Mouse (Mus musculus): ENCODE results near the gene Necap1. TPM values are rescaled to one million over a fixed set of nuclear protein-coding genes. Genes with fewer than 3 reads are reported as not detected.
A peak's percentile ranks its signal among the peaks of the same experiment; 100 is the strongest.

The Necap1 gene
- polyA plus RNA-seq, 1 experiment from 2014 or later, result 80.7 TPM

DNA sequence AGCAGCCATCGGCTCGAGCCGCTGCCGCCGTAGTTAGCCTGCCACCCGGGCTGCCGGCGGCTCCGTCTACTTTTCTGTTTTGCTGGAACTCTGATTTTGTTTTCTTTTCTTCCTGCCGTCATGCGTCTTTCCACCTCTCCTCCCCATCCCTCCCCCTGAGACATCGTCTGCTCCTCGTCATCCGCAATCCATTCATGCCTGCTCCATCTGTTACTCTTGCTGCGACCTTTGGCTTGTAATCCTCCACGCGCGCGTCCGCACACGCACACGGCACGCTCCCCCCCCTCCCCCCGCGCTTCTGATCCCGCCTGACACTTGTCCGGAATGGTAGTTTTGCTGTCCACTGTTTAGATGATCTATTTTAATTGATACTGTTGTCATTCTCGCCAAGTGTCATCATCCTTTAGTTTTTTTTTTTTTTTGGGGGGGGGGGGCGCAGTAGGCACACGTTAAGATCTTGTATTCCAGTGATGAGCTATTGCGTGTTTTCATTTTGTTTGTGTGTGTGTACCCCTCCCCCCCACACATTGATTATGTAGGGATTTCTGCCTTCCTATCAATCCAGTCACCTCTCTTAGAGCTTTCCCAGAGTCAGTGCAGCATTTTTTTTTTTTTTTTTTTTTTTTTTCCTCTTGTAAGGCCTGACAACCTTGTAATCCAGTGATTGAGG lies 581 bp downstream of the Necap1 start:
- Histone ChIP-seq H3K27me3 (ENCODE audit: control insufficient read depth, insufficient read depth, low read length) (no peaks in the 10 kb centered on the region), H3K9ac (ENCODE audit: low read length) (peak overlapping the region; percentile 82), H3K27ac (ENCODE audit: low read depth, low read length) (peak overlapping the region; percentile 73), H3K36me3 (ENCODE audit: control insufficient read depth, insufficient read depth, low read length) (no peaks in the 10 kb centered on the region; the same call in 1 of the 2 replicates), H3K9me3 (ENCODE audit: control insufficient read depth, low read length) (no peaks in the 10 kb centered on the region), H3K4me2 (ENCODE audit: low read depth) (peak overlapping the region; percentile 55), H3K4me1 (ENCODE audit: control insufficient read depth, insufficient read depth, low read length) (peaks cover 5% of the 10 kb centered on the region; the same call in 1 of the 2 replicates), H3K4me3 (ENCODE audit: low read depth, low read length) (peak overlapping the region; percentile 89)
- 0% methylated on average over 31 of the region's 31 CpGs for WGBS
- ATAC-seq (ENCODE audit: insufficient read depth, low FRiP score, low TSS enrichment) (peak; percentile 66), DNase-seq (ENCODE audit: low spot score) (no peak)

DNA sequence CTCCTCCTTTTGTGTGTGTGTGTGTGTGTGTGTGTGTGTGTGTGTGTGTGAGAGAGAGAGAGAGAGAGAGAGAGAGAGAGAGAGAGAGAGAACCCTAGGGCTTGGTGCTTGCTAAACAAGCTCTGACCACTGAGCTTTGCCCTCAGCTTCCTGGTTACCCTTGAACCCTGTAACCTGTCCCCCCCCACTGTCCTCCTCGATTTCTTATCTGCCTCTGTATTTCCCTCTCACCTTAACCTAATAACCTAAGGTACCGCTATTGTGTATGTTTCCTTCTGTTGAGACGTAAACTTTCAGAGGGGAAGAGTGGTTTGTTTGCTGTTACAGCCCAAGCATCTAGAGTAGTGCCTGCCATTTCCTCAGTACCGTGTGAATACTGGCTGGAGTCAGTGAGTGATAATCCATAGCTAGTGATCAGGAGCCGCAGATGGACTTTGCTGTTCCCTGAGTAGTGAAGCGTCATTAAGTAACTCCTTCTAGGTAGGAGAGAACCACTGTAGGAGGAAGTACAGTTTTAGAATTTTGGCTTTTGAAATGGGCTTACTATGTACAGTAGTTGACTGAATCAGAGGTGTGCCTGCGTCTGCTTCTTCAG lies 5.0 kb downstream of the Necap1 start:
- Histone ChIP-seq H3K27ac (ENCODE audit: low read depth, low read length) (no peak overlapping the region), H3K9me3 (ENCODE audit: control insufficient read depth, low read length) (no peaks in the 10 kb centered on the region), H3K9ac (ENCODE audit: low read length) (no peak overlapping the region), H3K4me3 (ENCODE audit: low read depth, low read length) (no peak overlapping the region), H3K36me3 (ENCODE audit: control insufficient read depth, insufficient read depth, low read length) (peaks cover 16% of the 10 kb centered on the region), H3K27me3 (ENCODE audit: control insufficient read depth, insufficient read depth, low read length) (no peaks in the 10 kb centered on the region), H3K4me2 (ENCODE audit: low read depth) (no peak overlapping the region), H3K4me1 (ENCODE audit: control insufficient read depth, insufficient read depth, low read length) (peaks cover 5% of the 10 kb centered on the region; the same call in 1 of the 2 replicates)
- DNase-seq (ENCODE audit: low spot score) (no peak), ATAC-seq (ENCODE audit: insufficient read depth, low FRiP score, low TSS enrichment) (no peak)
- 97% methylated on average over 7 of the region's 7 CpGs for WGBS

DNA sequence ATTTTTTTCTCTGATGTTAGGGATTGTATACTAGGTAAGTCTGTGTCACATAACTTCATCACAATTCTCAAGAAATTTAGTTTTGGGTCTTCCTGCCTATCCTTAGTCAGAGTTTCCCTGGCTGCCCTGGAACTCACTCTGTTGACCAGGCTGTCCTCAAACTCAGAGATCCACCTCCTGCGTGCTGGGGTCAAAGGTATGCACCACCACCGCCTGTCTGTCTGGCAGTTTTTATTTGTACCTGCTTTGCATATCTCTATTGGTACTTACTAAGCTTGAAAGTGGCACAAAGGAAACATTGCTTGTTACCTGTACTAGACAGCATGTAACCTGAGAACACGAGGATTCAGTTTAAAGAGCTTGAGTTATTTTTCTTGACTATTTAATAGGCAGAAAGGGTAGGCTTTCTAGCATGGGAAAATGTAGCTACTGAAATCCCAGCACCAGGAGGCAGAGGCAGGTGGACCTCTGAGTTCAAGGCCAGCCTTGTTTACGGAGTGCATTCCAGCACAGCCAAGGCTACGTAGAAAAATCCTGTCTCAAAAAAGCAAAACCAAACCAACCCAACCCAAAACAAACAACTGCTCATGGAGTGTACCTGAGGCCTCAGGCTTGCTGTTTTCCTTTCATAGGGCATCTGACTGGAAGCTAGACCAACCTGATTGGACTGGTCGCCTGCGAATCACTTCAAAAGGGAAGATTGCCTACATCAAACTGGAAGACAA lies 5.7 kb downstream of the Necap1 start:
- no peak for DNase-seq (ENCODE audit: low spot score)
- Histone ChIP-seq H3K36me3 (ENCODE audit: control insufficient read depth, insufficient read depth, low read length) (peaks cover 18% of the 10 kb centered on the region), H3K9ac (ENCODE audit: low read length) (no peak overlapping the region), H3K9me3 (ENCODE audit: control insufficient read depth, low read length) (no peaks in the 10 kb centered on the region), H3K4me3 (ENCODE audit: low read depth, low read length) (no peak overlapping the region), H3K27me3 (ENCODE audit: control insufficient read depth, insufficient read depth, low read length) (no peaks in the 10 kb centered on the region), H3K27ac (ENCODE audit: low read depth, low read length) (no peak overlapping the region), H3K4me1 (ENCODE audit: control insufficient read depth, insufficient read depth, low read length) (peaks cover 5% of the 10 kb centered on the region; the same call in 1 of the 2 replicates), H3K4me2 (ENCODE audit: low read depth) (no peak overlapping the region)
- 92% methylated on average over 7 of the region's 7 CpGs for WGBS
- ATAC-seq (ENCODE audit: insufficient read depth, low FRiP score, low TSS enrichment), result no peak

DNA sequence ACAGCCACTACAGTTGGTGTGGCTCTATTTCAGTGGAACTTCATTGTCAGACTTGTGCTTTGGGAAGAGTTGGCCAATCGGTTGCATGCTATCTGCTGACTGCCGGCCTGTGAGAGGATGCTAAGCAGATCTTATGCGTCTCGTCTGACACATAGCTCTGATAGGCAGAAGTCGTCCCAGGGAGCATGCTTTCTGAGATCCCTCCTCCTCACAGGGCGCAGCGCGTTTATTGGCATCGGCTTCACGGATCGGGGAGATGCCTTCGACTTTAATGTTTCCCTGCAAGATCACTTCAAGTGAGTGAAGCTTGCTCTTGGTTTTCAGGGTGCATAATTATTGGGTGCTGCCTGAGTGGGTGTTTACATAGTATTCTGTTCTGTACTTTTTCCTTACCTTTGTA lies 7.0 kb downstream of the Necap1 start:
- no peak overlapping the region for H3K27ac ChIP-seq (ENCODE audit: low read depth, low read length)
- no peaks in the 10 kb centered on the region for H3K27me3 ChIP-seq (ENCODE audit: control insufficient read depth, insufficient read depth, low read length)
- no peaks in the 10 kb centered on the region for H3K4me1 ChIP-seq (ENCODE audit: control insufficient read depth, insufficient read depth, low read length)
- no peak overlapping the region for H3K4me3 ChIP-seq (ENCODE audit: low read depth, low read length)
- DNase-seq (ENCODE audit: low spot score) (no peak), ATAC-seq (ENCODE audit: insufficient read depth, low FRiP score, low TSS enrichment) (no peak)
- peaks cover 19% of the 10 kb centered on the region for H3K36me3 ChIP-seq (ENCODE audit: control insufficient read depth, insufficient read depth, low read length)
- H3K9me3 ChIP-seq (ENCODE audit: control insufficient read depth, low read length), result no peaks in the 10 kb centered on the region
- 95% methylated on average over 12 of the region's 12 CpGs for WGBS
- H3K4me2 ChIP-seq (ENCODE audit: low read depth), result no peak overlapping the region
- no peak overlapping the region for H3K9ac ChIP-seq (ENCODE audit: low read length)

DNA sequence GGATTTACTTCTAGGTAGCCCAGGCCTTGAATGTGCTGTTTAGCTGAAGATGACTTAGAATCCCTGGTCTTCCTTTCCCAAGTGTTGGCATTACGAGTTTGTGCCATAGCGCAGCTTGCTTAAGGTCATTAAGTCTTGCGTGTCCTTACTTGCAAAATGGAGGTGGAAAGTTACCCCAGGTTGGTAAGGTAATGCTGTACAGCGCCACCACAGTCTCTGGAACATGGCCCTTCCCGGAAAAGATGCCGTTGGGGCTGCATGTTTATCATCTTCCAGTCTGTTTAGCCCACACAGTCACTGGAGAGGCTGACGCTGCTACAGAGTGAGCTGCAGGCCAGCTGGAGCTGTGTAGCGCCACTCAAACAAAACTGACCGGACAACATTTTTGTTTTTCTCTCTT lies 9.3 kb downstream of the Necap1 start:
- no peak for ATAC-seq (ENCODE audit: insufficient read depth, low FRiP score, low TSS enrichment)
- Histone ChIP-seq H3K27me3 (ENCODE audit: control insufficient read depth, insufficient read depth, low read length) (no peaks in the 10 kb centered on the region), H3K4me1 (ENCODE audit: control insufficient read depth, insufficient read depth, low read length) (no peaks in the 10 kb centered on the region), H3K9me3 (ENCODE audit: control insufficient read depth, low read length) (no peaks in the 10 kb centered on the region), H3K4me2 (ENCODE audit: low read depth) (no peak overlapping the region), H3K4me3 (ENCODE audit: low read depth, low read length) (no peak overlapping the region), H3K9ac (ENCODE audit: low read length) (no peak overlapping the region), H3K27ac (ENCODE audit: low read depth, low read length) (no peak overlapping the region), H3K36me3 (ENCODE audit: control insufficient read depth, insufficient read depth, low read length) (peaks cover 30% of the 10 kb centered on the region)
- DNase-seq (ENCODE audit: low spot score), result no peak
- WGBS, result 93% methylated on average over 9 of the region's 9 CpGs

DNA sequence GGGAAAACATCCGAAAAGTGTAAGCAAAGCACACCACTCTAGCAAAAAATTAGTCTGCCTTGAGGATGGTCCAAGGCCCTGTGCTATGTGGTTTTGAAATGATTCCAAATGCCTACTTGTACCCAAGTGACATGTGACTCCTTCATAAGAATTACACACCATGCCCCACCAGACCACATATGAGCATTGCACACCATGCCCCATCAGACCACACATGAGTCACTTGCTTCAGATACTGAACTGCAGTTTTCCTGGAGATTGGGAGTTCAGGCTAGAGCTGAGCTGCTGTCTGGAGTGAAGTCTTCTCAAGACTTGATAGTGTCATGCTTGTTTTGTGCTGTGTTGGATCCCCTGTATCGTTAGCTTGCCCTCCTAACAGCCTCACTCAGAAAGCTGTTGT lies 15.3 kb downstream of the Necap1 start:
- Histone ChIP-seq H3K4me3 (ENCODE audit: low read depth, low read length) (no peak overlapping the region), H3K9me3 (ENCODE audit: control insufficient read depth, low read length) (no peaks in the 10 kb centered on the region), H3K27ac (ENCODE audit: low read depth, low read length) (no peak overlapping the region), H3K4me1 (ENCODE audit: control insufficient read depth, insufficient read depth, low read length) (no peaks in the 10 kb centered on the region), H3K27me3 (ENCODE audit: control insufficient read depth, insufficient read depth, low read length) (no peaks in the 10 kb centered on the region), H3K4me2 (ENCODE audit: low read depth) (no peak overlapping the region), H3K9ac (ENCODE audit: low read length) (no peak overlapping the region), H3K36me3 (ENCODE audit: control insufficient read depth, insufficient read depth, low read length) (peaks cover 12% of the 10 kb centered on the region)
- ATAC-seq (ENCODE audit: insufficient read depth, low FRiP score, low TSS enrichment), result no peak
- WGBS, result 94% methylated on average over 2 of the region's 2 CpGs
- DNase-seq (ENCODE audit: low spot score), result no peak

DNA sequence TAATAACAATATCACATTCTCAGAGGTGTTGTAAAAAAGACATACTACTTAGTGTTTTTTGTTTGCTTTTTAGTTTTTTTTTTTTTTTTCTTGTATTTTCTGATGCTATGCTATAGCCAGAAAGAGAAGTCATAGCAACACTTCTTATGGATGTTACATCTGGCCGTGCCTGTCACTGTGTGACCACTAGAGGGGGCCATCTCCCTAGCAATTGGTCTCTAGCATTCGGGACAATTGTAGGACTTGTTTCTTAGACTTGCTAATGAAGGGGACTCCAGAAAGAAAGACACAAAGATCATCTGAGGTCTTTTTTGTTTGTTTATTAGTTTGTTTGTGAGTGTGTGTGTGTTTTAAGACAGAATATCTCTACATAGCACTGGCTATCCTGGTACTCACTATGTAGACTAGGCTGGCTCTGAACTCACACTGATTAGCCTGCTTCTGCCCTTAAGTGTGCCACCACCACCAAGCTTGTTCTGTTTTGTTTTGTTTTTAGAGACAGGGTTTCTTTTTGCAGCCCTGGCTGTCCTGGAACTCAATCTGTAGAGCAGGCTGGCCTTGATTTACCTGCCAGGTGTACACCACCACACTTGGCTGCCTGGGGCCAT lies 18.3 kb downstream of the Necap1 start:
- no peak overlapping the region for H3K27ac ChIP-seq (ENCODE audit: low read depth, low read length)
- no peaks in the 10 kb centered on the region for H3K27me3 ChIP-seq (ENCODE audit: control insufficient read depth, insufficient read depth, low read length)
- WGBS, result 21% methylated on average over 2 of the region's 2 CpGs
- H3K4me1 ChIP-seq (ENCODE audit: control insufficient read depth, insufficient read depth, low read length), result no peaks in the 10 kb centered on the region
- H3K4me3 ChIP-seq (ENCODE audit: low read depth, low read length), result no peak overlapping the region
- no peaks in the 10 kb centered on the region for H3K9me3 ChIP-seq (ENCODE audit: control insufficient read depth, low read length)
- H3K4me2 ChIP-seq (ENCODE audit: low read depth), result no peak overlapping the region
- ATAC-seq (ENCODE audit: insufficient read depth, low FRiP score, low TSS enrichment), result peak; percentile 45; the same call in 1 of the 2 replicates
- DNase-seq (ENCODE audit: low spot score), result peak; percentile 46
- peaks cover 4% of the 10 kb centered on the region for H3K36me3 ChIP-seq (ENCODE audit: control insufficient read depth, insufficient read depth, low read length)
- no peak overlapping the region for H3K9ac ChIP-seq (ENCODE audit: low read length)

DNA sequence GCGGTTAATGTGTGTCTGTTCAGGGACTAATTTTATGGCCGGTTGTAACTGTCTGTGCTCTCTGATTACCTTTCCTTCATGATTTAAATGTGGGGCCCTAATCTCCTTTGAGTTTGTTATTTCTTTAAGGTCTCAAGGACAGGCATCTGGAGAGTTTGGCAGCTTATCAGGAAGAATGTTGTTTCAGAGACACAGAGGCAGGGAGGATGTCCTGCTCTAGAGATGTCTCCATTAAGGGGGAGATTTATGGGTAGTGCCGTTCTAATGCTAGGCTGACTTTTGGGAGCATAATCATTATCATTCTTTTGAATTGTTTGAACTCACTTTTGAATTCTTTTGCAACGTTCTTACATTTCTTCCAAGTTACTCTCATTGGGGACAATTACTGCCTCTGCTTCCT lies 45.6 kb downstream of the Necap1 start:
- Histone ChIP-seq H3K4me1 (ENCODE audit: control insufficient read depth, insufficient read depth, low read length) (no peaks in the 10 kb centered on the region), H3K4me2 (ENCODE audit: low read depth) (no peak overlapping the region), H3K27ac (ENCODE audit: low read depth, low read length) (no peak overlapping the region), H3K4me3 (ENCODE audit: low read depth, low read length) (no peak overlapping the region), H3K9me3 (ENCODE audit: control insufficient read depth, low read length) (no peaks in the 10 kb centered on the region), H3K36me3 (ENCODE audit: control insufficient read depth, insufficient read depth, low read length) (no peaks in the 10 kb centered on the region), H3K27me3 (ENCODE audit: control insufficient read depth, insufficient read depth, low read length) (no peaks in the 10 kb centered on the region), H3K9ac (ENCODE audit: low read length) (no peak overlapping the region)
- ATAC-seq (ENCODE audit: insufficient read depth, low FRiP score, low TSS enrichment) (no peak), DNase-seq (ENCODE audit: low spot score) (no peak)
- WGBS, result 42% methylated on average over 4 of the region's 4 CpGs
